Mouse (Mus musculus) kidney, adult 2 months (tissue): Measurements from ENCODE around the gene Sp140. TPM values are rescaled to one million over a fixed set of nuclear protein-coding genes. Genes with fewer than 3 reads are reported as not detected.
"Not testable (repeated sequence)": the region's sequence is repeated elsewhere in the genome, so short reads cannot be mapped to it uniquely, and the experiment has no call there.

Source experiments
- DNase-seq: peaks from one replicate; pipeline ENCODE4 v3.0.0; 2021
- H3K27ac ChIP-seq: fragments of 200-500 bp; 2 replicates; pipeline ENCODE4 v1.5.1; 2012; ENCODE audit warnings: low read depth, low read length, control low read depth, inconsistent platforms; ENCODE audit not compliant: insufficient read depth
- H3K27me3 ChIP-seq: fragments of 200-500 bp; replicated peaks from 2 replicates; pipeline ENCODE4 v1.6.1; 2012; ENCODE audit warnings: mild to moderate bottlenecking, moderate library complexity, low read length, inconsistent platforms; ENCODE audit not compliant: control insufficient read depth, insufficient read depth
- H3K36me3 ChIP-seq: fragments of 200-500 bp; 2 replicates; pipeline ENCODE4 v1.6.1; 2012; ENCODE audit warnings: mild to moderate bottlenecking, moderate library complexity, low read length, inconsistent platforms; ENCODE audit not compliant: control insufficient read depth, insufficient read depth
- H3K4me1 ChIP-seq: fragments of 200-500 bp; 2 replicates; pipeline ENCODE4 v1.6.1; 2011; ENCODE audit warnings: low read length; ENCODE audit not compliant: control insufficient read depth, insufficient read depth
- H3K4me3 ChIP-seq: fragments of 200-500 bp; 2 replicates; pipeline ENCODE4 v1.5.1; 2011; ENCODE audit warnings: mild to moderate bottlenecking, low read depth, low read length, control low read depth; ENCODE audit not compliant: insufficient read depth
- WGBS: fragments of 180-500 bp; shearing (Covaris S2); methylation state at CpG from one replicate; pipeline ENCODE4 v1.1.7; 2018; 5-methylcytosine and 5-hydroxymethylcytosine counted together
- polyA plus RNA-seq: library from polyadenylated mRNA; depleted of rRNA; stranded (reverse); fragments of >200 nt; gene quantifications from 2 replicates; pipeline ENCODE4 v1.2.3, GENCODE M21; 2012

The Sp140 gene
- polyA plus RNA-seq, 1 experiment: 2.8 TPM

DNA sequence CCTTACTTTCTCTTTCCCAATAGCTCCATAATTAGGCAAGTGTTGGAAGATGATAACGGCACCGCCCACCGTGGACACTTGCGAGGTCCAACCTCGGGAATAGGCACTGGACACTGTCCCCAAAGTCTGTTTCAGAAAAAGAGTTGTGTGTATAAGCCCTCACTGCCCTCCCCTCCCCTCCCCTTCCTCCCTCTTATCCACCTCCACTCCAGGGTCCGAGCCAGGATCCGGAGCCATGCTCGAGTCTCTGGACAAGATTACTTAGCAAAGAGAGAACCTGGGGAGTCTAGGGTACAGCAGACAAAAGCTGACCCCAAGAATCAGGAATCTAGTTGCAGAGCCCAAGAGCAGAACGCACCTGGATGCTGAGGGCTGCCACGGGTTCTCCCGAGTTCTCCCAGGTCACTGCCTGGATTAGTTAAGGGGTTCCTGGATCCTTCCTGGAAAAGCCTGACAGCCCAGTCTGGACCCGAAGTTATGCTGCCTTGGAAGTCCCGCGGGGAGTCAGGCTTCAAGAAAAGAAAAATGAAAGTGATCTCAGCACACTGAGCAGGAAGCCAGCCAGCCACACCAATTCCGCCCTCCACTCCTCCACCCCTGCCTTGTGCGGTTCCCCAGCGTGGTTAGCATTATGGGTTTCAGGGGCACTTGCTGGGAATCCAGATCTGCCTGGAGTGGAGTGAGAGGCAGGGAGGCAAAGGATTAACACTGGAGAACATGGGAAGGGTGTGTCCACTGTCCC is 1.7 kb upstream of the Sp140 start, which contains the start of gene Sp110:
TSS of gene Sp110 (minus strand) at position 547 of the 742 bp plus-strand sequence.
- 64% methylated on average over 17 of the region's 17 CpGs for WGBS
- peak; percentile 26 for DNase-seq
- not testable (repeated sequence) for H3K27ac ChIP-seq, H3K27me3 ChIP-seq, H3K4me1 ChIP-seq, H3K36me3 ChIP-seq
- peak within 1 kb of the TSS; percentile 15; the same call in 1 of the 2 replicates for H3K4me3 ChIP-seq

- not testable (repeated sequence) for H3K4me3 ChIP-seq, H3K27ac ChIP-seq, H3K36me3 ChIP-seq, H3K4me1 ChIP-seq, H3K27me3 ChIP-seq
- whole genome bisulfite sequencing: 55% methylated on average over 4 of the region's 4 CpGs
- DNase-seq: peak; percentile 33
Observed at GRCm38 (mm10) chr1:85600794-85601193, 616 bp downstream of the Sp140 start.

GRCm38 (mm10) chr1:85604341-85604740 is 4.2 kb downstream of the Sp140 start:
- H3K4me1 ChIP-seq, H3K4me3 ChIP-seq, H3K36me3 ChIP-seq, H3K27me3 ChIP-seq, DNase-seq, H3K27ac ChIP-seq: not testable (repeated sequence)
- no CpG with 5 or more reads among the region's 1 CpGs for WGBS

DNA sequence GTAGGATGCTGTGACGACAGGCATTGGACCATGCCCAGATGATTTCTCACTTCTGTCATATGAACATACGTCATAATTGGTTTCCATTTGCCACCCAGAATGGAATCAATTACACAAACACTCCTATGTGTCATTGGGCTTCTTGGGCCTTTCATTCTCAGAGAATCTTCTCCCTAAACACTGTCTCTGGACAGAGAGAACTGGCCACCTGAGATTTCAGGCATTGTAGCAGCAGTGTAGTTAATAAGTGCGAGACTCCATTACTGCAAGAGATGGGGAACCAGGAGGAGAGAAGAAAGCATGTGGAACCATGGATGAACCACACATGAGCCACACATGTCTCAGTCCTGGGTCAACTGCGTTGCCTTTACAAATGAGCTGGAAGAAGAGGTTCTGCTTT is 8.2 kb downstream of the Sp140 start:
- WGBS: 79% methylated on average over 4 of the region's 4 CpGs
- H3K4me1 ChIP-seq, H3K4me3 ChIP-seq, H3K27ac ChIP-seq, H3K27me3 ChIP-seq, H3K36me3 ChIP-seq, DNase-seq: not testable (repeated sequence)

DNA sequence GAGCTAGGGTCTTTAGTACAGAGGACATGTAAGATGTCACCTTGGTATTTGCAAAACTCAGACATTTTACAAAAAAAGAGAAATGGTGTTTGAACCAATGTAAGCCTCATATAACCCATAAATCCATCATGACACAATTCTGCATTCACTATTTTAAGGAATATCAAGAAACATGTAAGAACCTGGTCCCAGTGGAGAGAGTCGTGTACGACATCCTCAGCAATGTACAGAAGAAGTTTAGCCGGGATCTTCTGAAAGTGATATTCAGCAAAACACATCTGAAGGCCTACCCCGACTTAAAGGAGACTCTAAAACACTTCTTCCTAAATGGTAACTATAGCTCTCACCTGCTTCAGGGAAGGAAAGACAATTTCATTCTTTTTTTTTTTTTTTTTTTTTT is 10.4 kb downstream of the Sp140 start:
- not testable (repeated sequence) for H3K4me3 ChIP-seq, H3K36me3 ChIP-seq, H3K27ac ChIP-seq, H3K4me1 ChIP-seq, H3K27me3 ChIP-seq, DNase-seq
- WGBS: no CpG with 5 or more reads among the region's 4 CpGs

- H3K27me3 ChIP-seq, H3K36me3 ChIP-seq, H3K27ac ChIP-seq, DNase-seq, H3K4me1 ChIP-seq, H3K4me3 ChIP-seq: not testable (repeated sequence)
- 89% methylated on average over 3 of the region's 3 CpGs for WGBS
Observed at GRCm38 (mm10) chr1:85615096-85615495, 14.9 kb downstream of the Sp140 start.

GRCm38 (mm10) chr1:85615819-85616218 is 15.6 kb downstream of the Sp140 start:
- not testable (repeated sequence) for H3K27me3 ChIP-seq, H3K27ac ChIP-seq, H3K4me1 ChIP-seq, DNase-seq, H3K4me3 ChIP-seq, H3K36me3 ChIP-seq
- WGBS: 61% methylated on average over 3 of the region's 3 CpGs

DNA sequence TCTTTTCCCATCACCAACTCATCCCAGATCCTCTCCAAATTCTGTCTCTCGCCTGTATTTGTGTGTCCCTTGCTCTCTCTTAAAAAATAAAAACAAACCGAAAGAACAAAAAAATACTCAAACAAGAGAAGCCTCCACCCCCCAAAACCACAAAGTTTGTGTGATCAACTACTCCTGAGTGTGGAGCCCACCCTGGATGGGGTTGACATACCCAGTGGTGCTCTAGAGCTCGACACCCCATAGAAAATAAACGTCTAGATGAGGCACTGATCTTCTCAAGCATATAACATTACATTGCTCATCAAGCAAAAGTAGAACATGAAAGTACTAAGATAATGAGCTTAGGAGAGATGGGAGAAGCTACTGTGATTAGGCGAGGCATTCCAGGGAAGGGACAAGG is 17.0 kb downstream of the Sp140 start:
- not testable (repeated sequence) for H3K4me3 ChIP-seq, H3K4me1 ChIP-seq, H3K36me3 ChIP-seq, H3K27me3 ChIP-seq, DNase-seq, H3K27ac ChIP-seq
- WGBS: 59% methylated on average over 4 of the region's 5 CpGs

DNA sequence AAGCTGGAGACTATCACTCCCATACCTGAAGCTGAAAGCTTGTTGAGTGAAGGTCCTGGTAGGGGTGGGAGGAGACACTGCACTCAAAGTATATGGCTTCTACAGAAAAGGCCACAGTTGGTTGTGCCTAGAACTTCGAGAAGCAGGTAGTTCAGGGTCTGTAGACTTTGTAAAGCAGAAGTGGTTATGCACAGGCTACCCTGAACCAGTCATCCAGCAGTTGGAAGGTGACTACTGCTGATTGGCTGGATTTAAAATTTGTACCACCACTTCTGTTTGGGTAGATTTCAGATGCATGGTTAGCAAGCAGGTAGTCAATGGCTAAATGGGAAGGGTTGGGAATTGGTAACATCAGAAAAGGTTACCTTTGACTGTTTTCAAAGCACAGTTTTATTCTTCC is 18.5 kb downstream of the Sp140 start:
- not testable (repeated sequence) for H3K4me1 ChIP-seq, H3K27me3 ChIP-seq, H3K36me3 ChIP-seq, DNase-seq, H3K4me3 ChIP-seq, H3K27ac ChIP-seq
- WGBS: 76% methylated on average over 1 of the region's 1 CpGs

DNA sequence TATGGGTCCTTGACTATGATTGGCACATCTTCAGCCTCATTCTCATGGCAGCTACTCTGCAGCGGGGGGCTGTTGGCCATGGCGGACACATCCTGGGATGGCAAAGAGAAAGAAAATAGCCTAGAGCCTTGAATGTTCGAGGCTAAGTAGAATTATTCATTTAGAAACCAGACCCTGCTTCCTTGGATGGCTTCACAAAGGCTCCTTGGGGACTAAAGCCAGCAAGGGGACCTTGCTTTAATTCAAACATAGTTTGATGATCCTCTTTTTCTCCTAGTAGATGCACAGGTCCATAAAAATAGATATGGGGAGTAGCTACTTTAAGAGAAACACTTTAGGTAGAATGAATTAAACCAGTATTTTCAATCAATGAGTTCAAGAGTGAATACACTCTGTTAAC is 36.8 kb downstream of the Sp140 start:
- WGBS: 63% methylated on average over 3 of the region's 3 CpGs
- H3K4me3 ChIP-seq, DNase-seq, H3K36me3 ChIP-seq, H3K4me1 ChIP-seq, H3K27me3 ChIP-seq, H3K27ac ChIP-seq: not testable (repeated sequence)

- not testable (repeated sequence) for H3K36me3 ChIP-seq, H3K4me1 ChIP-seq, DNase-seq, H3K27ac ChIP-seq, H3K4me3 ChIP-seq, H3K27me3 ChIP-seq
- 83% methylated on average over 4 of the region's 4 CpGs for WGBS
Observed at GRCm38 (mm10) chr1:85638144-85638543, 38.0 kb downstream of the Sp140 start.
